Comparison of ENCODE assay signal across 12 mouse cellular contexts in the genomic region with DNA sequence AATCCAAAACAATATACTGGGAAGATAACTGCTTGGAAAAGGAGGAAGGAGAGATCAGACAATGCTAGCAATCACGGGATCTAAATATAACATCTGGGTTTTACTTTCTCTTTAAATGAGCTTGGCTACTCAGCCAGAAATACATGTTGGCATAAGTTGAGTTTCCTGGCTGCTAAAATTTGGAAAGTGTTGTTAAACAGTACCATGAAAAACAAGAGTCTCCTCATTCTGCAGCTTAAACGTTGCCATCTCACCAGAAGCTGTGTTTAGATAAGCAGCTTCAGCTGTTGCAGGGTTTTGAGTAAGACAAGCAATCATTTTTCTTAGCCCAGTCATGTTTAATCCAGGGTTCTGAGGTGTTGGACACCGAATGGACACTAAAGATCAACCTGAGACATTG.
"Had no signal": no experiment of that assay in that cellular context is flagged by ENCODE, and none has a peak within 500 bp of the region (broad histone marks: within the 10 kb centered on the region; RNA-seq: fewer than 3 reads in every experiment).

No protein-coding gene starts in this region.

- ATAC-seq: midbrain, embryonic 16.5 days had no signal

- DNase-seq: kidney, adult 8-10 months; kidney, postnatal 4 days; lung, postnatal 14 days; right cerebral cortex, postnatal 25 days; thymus, postnatal 4 days had no signal

- H3K27ac ChIP-seq: kidney, postnatal 0 days; left cerebral cortex, adult 2 months; limb, embryonic 10.5 days; liver, embryonic 15.5 days; lung, embryonic 15.5 days; macrophage had no signal

- H3K4me3 ChIP-seq: left cerebral cortex, adult 2 months; limb, embryonic 10.5 days; liver, embryonic 15.5 days; lung, embryonic 15.5 days had no signal
